Mouse (Mus musculus) kidney, embryonic 15.5 days (tissue): ENCODE data around the gene Masp1. TPM values are rescaled to one million over a fixed set of nuclear protein-coding genes. Genes with fewer than 3 reads are reported as not detected.

Experiments used
- ATAC-seq: fragments of 200-750 bp; cut with Nextera tagmentation; replicated peaks from 2 replicates; pipeline ENCODE4 v1.8.0; 2017; ENCODE audit warnings: moderate TSS enrichment; ENCODE audit not compliant: low FRiP score
- H3K27ac ChIP-seq: fragments of 300-500 bp; sonication (generic); 2 replicates; pipeline ENCODE4 v1.5.1; 2015; ENCODE audit warnings: mild to moderate bottlenecking, inconsistent platforms
- H3K27me3 ChIP-seq: fragments of 300-500 bp; sonication (generic); 2 replicates; pipeline ENCODE4 v1.6.1; 2015; ENCODE audit warnings: inconsistent platforms
- H3K36me3 ChIP-seq: fragments of 300-500 bp; sonication (generic); 2 replicates; pipeline ENCODE4 v1.6.1; 2015; ENCODE audit warnings: inconsistent platforms
- H3K4me1 ChIP-seq: fragments of 300-500 bp; sonication (generic); 2 replicates; pipeline ENCODE4 v1.6.1; 2015; ENCODE audit warnings: inconsistent platforms
- H3K4me2 ChIP-seq: fragments of 300-500 bp; sonication (generic); 2 replicates; pipeline ENCODE4 v1.6.1; 2015; ENCODE audit warnings: moderate library complexity, mild to moderate bottlenecking, inconsistent platforms
- H3K4me3 ChIP-seq: fragments of 300-500 bp; sonication (generic); replicated peaks from 2 replicates; pipeline ENCODE4 v1.5.1; 2015; ENCODE audit warnings: mild to moderate bottlenecking, inconsistent platforms
- H3K9ac ChIP-seq: fragments of 300-500 bp; sonication (generic); 2 replicates; pipeline ENCODE4 v1.6.1; 2015; ENCODE audit warnings: mild to moderate bottlenecking, inconsistent platforms
- H3K9me3 ChIP-seq: fragments of 300-500 bp; sonication (generic); replicated peaks from 2 replicates; pipeline ENCODE4 v1.6.1; 2016; ENCODE audit warnings: inconsistent platforms
- WGBS: fragments of 180-500 bp; shearing (Covaris S2); methylation state at CpG from one replicate; pipeline ENCODE4 v1.1.7; 2015; ENCODE audit warnings: mixed read lengths; 5-methylcytosine and 5-hydroxymethylcytosine counted together
- polyA plus RNA-seq: library from polyadenylated mRNA; unstranded; fragments of >200 nt; fragmentation: Nextera tagmentation; extraction: Ambion mirVana; gene quantifications from 2 replicates; pipeline ENCODE4 v1.2.1, GENCODE M21; 2015

The Masp1 gene
- polyA plus RNA-seq, 1 experiment from 2014 or later = 8.3 TPM

- no peaks in the 10 kb centered on the region for H3K36me3 ChIP-seq
- peaks cover 11% of the 10 kb centered on the region; the same call in 1 of the 2 replicates for H3K4me1 ChIP-seq
- whole genome bisulfite sequencing = 39% methylated on average over 9 of the region's 9 CpGs
- no peak overlapping the region; the same call in 1 of the 2 replicates for H3K27ac ChIP-seq
- 0 out of 2 replicates have a peak, but pooled peaks have one; percentile 29 for ATAC-seq
- H3K4me3 ChIP-seq = no peak overlapping the region; the same call in 1 of the 2 replicates
- H3K4me2 ChIP-seq = peak overlapping the region; percentile 47
- no peaks in the 10 kb centered on the region for H3K27me3 ChIP-seq
- H3K9me3 ChIP-seq = 0 out of 2 replicates have a peak, but pooled peaks cover 3% of the 10 kb centered on the region
- H3K9ac ChIP-seq = no peak overlapping the region
Observed at GRCm38 (mm10) chr16:23416657-23417293, 103.8 kb downstream of the Masp1 start.

- Histone ChIP-seq H3K27ac (no peak overlapping the region; the same call in 1 of the 2 replicates), H3K36me3 (no peaks in the 10 kb centered on the region), H3K4me1 (peaks cover 11% of the 10 kb centered on the region; the same call in 1 of the 2 replicates), H3K4me3 (no peak overlapping the region; the same call in 1 of the 2 replicates), H3K4me2 (peak overlapping the region; percentile 47), H3K9ac (no peak overlapping the region), H3K27me3 (no peaks in the 10 kb centered on the region), H3K9me3 (0 out of 2 replicates have a peak, but pooled peaks cover 3% of the 10 kb centered on the region)
- 29% methylated on average over 10 of the region's 10 CpGs for WGBS
- ATAC-seq = peak; percentile 54; the same call in 1 of the 2 replicates
Observed at GRCm38 (mm10) chr16:23416261-23416656, 104.4 kb downstream of the Masp1 start.

GRCm38 (mm10) chr16:23412930-23413329 is 107.7 kb downstream of the Masp1 start:
- H3K27ac ChIP-seq = no peak overlapping the region
- no peak overlapping the region for H3K4me3 ChIP-seq
- WGBS = 80% methylated on average over 6 of the region's 6 CpGs
- H3K9ac ChIP-seq = no peak overlapping the region
- H3K36me3 ChIP-seq = no peaks in the 10 kb centered on the region
- H3K9me3 ChIP-seq = no peaks in the 10 kb centered on the region
- H3K4me1 ChIP-seq = peaks cover 11% of the 10 kb centered on the region; the same call in 1 of the 2 replicates
- H3K4me2 ChIP-seq = no peak overlapping the region
- H3K27me3 ChIP-seq = no peaks in the 10 kb centered on the region
- ATAC-seq = no peak

- Histone ChIP-seq H3K36me3 (no peaks in the 10 kb centered on the region), H3K4me3 (no peak overlapping the region), H3K4me1 (peaks cover 22% of the 10 kb centered on the region), H3K4me2 (no peak overlapping the region), H3K9me3 (no peaks in the 10 kb centered on the region), H3K27me3 (no peaks in the 10 kb centered on the region), H3K9ac (no peak overlapping the region), H3K27ac (no peak overlapping the region)
- 41% methylated on average over 8 of the region's 8 CpGs for WGBS
- ATAC-seq = peak; percentile 37
Observed at GRCm38 (mm10) chr16:23403008-23403755, 117.4 kb downstream of the Masp1 start.

- no peaks in the 10 kb centered on the region for H3K27me3 ChIP-seq
- peaks cover 22% of the 10 kb centered on the region for H3K4me1 ChIP-seq
- no peak overlapping the region for H3K4me2 ChIP-seq
- 0 out of 2 replicates have a peak overlapping the region, but pooled peaks have one; percentile 13 for H3K27ac ChIP-seq
- H3K9me3 ChIP-seq = no peaks in the 10 kb centered on the region
- ATAC-seq = peak; percentile 54
- no peak overlapping the region for H3K4me3 ChIP-seq
- H3K9ac ChIP-seq = no peak overlapping the region
- WGBS = 37% methylated on average over 3 of the region's 3 CpGs
- H3K36me3 ChIP-seq = no peaks in the 10 kb centered on the region
Observed at GRCm38 (mm10) chr16:23401959-23402358, 118.7 kb downstream of the Masp1 start.

- WGBS = 15% methylated on average over 4 of the region's 4 CpGs
- no peak; the same call in 1 of the 2 replicates for ATAC-seq
- 0 out of 2 replicates have a peak overlapping the region, but pooled peaks have one; percentile 13 for H3K27ac ChIP-seq
- no peak overlapping the region for H3K4me2 ChIP-seq
- H3K27me3 ChIP-seq = no peaks in the 10 kb centered on the region
- no peak overlapping the region for H3K9ac ChIP-seq
- H3K4me3 ChIP-seq = no peak overlapping the region
- no peaks in the 10 kb centered on the region for H3K9me3 ChIP-seq
- peaks cover 22% of the 10 kb centered on the region for H3K4me1 ChIP-seq
- H3K36me3 ChIP-seq = no peaks in the 10 kb centered on the region
Observed at GRCm38 (mm10) chr16:23401463-23401862, 119.2 kb downstream of the Masp1 start.

Other genes with a start within 250 kb of the Masp1 start
- gene Rtp1, start 91.7 kb downstream of the Masp1 start, polyA plus RNA-seq = not detected in 2 replicates
- 9.7 and 10.9 TPM in 2 replicates for gene Rtp4, start 524 bp downstream of the Masp1 start, polyA plus RNA-seq